Mouse (Mus musculus): ENCODE results near the gene Phf21a.

DNA sequence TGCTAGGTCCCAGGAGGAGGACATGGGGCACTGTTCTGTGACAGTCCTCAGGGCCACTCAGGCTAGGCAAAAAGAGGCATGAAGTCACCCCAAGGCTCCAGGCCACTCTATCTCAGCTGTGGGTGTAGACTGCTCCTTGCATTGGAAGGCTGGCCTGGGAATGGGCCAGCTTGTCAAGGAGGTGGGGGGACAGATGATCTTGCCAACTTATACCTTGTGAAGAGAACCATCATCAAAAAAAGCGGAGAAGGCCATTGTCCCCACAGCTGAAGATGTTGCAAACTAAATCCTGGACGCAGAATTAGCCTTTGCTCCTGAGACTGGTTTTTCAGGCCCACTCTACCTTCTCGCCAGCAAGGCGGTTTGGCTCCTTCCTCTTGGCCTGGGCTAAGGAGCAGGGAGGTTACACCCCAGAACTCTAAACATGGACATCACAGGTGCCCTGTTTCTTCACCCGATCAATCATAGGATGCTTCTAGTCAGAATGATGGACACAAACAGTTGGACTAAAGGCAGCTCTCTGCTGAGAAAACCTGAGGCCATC, 310.9 kb downstream of the Phf21a start:
- TF ChIP-seq CTCF (IDR thresholded peaks at IDR 0.05; ENCODE audit: low read depth, low read length) (no peak), GATA1 (IDR thresholded peaks at IDR 0.05; ENCODE audit: borderline replicate concordance, low read length) (no peak), POLR2AphosphoS5 (IDR thresholded peaks at IDR 0.05; ENCODE audit: insufficient replicate concordance, low read depth, low read length) (no peak), TAL1 (conservative IDR thresholded peaks at IDR 0.05; ENCODE audit: low read depth, low read length) (no peak)

Measured in G1E (cell line).